Mouse (Mus musculus) liver, adult 10 weeks (tissue): ENCODE results near the gene Chil5. TPM values are rescaled to one million over a fixed set of nuclear protein-coding genes. Genes with fewer than 3 reads are reported as not detected.

ENCODE experiments used
- polyA plus RNA-seq: library from polyadenylated mRNA; stranded (reverse); fragments of 350-450 nt; fragmentation: Illumina TruSeq; extraction: RNeasy Lipid Tissue Mini Kit (QIAGEN cat#74804); gene quantifications from one replicate; pipeline ENCODE4 v1.2.3, GENCODE M21; 2014; ENCODE audit warnings: low read depth, low replicate concordance

The Chil5 gene
- not detected for polyA plus RNA-seq

GRCm38 (mm10) chr3:106032781-106033180 lies at the start of gene Chil5:
Gene Chil5, minus strand, starts transcription at chr3:106032814.

DNA sequence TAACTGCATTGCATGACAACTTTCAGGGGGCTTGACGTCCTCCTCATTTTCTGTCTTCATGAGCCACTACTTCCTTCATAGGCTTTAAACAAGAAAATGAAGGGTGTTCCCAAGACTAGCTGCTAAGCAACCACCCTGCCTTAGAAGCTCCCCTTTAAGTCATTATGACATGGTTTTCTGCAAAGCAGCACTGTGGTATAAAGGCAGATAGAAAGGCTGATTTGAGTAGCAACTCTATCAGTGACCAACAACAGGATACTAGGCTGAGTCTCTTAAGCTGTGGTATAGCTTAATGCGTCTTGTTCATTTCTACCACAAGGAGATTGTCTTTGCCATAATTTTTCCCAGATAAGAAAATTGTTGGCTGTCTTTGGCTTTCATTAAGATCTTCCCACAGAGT lies 18.1 kb downstream of the Chil5 start, which contains the start of gene Pifo:
Gene Pifo, minus strand, starts transcription at position 101 of the 400 bp plus-strand sequence.

GRCm38 (mm10) chr3:105973411-105973810 lies 59.2 kb downstream of the Chil5 start, which contains the start of gene Ovgp1:
Gene Ovgp1, plus strand, starts transcription at chr3:105973711.

Other genes starting within 250 kb of the Chil5 start
- gene Rap1a, start 231.5 kb downstream of the Chil5 start, polyA plus RNA-seq = 326 TPM
- not detected for gene Adora3, start 162.0 kb downstream of the Chil5 start, polyA plus RNA-seq
- not detected for gene Tmigd3, start 161.9 kb downstream of the Chil5 start, polyA plus RNA-seq
- 1.2 TPM for gene I830077J02Rik, start 100.2 kb downstream of the Chil5 start, polyA plus RNA-seq
- gene Wdr77, start 73.4 kb downstream of the Chil5 start, polyA plus RNA-seq = 20.4 TPM
- gene Atp5f1, start 72.7 kb downstream of the Chil5 start, polyA plus RNA-seq = 984 TPM
- gene Ovgp1, start 59.1 kb downstream of the Chil5 start, polyA plus RNA-seq = 0.32 TPM
- not detected for gene Pifo, start 18.2 kb downstream of the Chil5 start, polyA plus RNA-seq
- gene Chia1, start 80.4 kb upstream of the Chil5 start, polyA plus RNA-seq = not detected
- gene Chil3, start 134.8 kb upstream of the Chil5 start, polyA plus RNA-seq = 0.66 TPM
- gene Chil4, start 186.7 kb upstream of the Chil5 start, polyA plus RNA-seq = not detected